Mouse (Mus musculus): ENCODE results near the gene Cerk. TPM values are rescaled to one million over a fixed set of nuclear protein-coding genes. Genes with fewer than 3 reads are reported as not detected.
"Not testable (repeated sequence)": the region's sequence is repeated elsewhere in the genome, so short reads cannot be mapped to it uniquely, and the experiment has no call there.

Cerk gene
- polyA plus RNA-seq, 1 experiment = 113 TPM

GRCm38 (mm10) chr15:86226968-86227367 lies 41.0 kb upstream of the Cerk start:
- 91% methylated on average over 2 of the region's 2 CpGs for WGBS
- TF ChIP-seq CTCF (IDR thresholded peaks at IDR 0.05; ENCODE audit: insufficient read depth, low read depth, low read length) = no peak
- no peak for TF ChIP-seq POLR2A (IDR thresholded peaks at IDR 0.05; ENCODE audit: insufficient read depth, low read depth, low read length)
- Histone ChIP-seq H3K27ac (ENCODE audit: insufficient read depth, low read depth, low read length) (no peak overlapping the region), H3K4me1 (ENCODE audit: control insufficient read depth, insufficient read depth, low read length) (peaks cover 14% of the 10 kb centered on the region), H3K4me3 (ENCODE audit: insufficient read depth, low read depth, low read length) (no peak overlapping the region)

GRCm38 (mm10) chr15:86226221-86226620 lies 40.3 kb upstream of the Cerk start:
- Histone ChIP-seq H3K4me1 (ENCODE audit: control insufficient read depth, insufficient read depth, low read length) (peaks cover 14% of the 10 kb centered on the region), H3K4me3 (ENCODE audit: insufficient read depth, low read depth, low read length) (no peak overlapping the region), H3K27ac (ENCODE audit: insufficient read depth, low read depth, low read length) (no peak overlapping the region)
- WGBS = 93% methylated on average over 5 of the region's 5 CpGs
- TF ChIP-seq CTCF (IDR thresholded peaks at IDR 0.05; ENCODE audit: insufficient read depth, low read depth, low read length) (no peak), POLR2A (IDR thresholded peaks at IDR 0.05; ENCODE audit: insufficient read depth, low read depth, low read length) (no peak)

GRCm38 (mm10) chr15:86224972-86225551 lies 39.1 kb upstream of the Cerk start:
- H3K4me1 ChIP-seq (ENCODE audit: control insufficient read depth, insufficient read depth, low read length) = peaks cover 22% of the 10 kb centered on the region

GRCm38 (mm10) chr15:86221901-86222300 lies 36.0 kb upstream of the Cerk start:
- H3K4me3 ChIP-seq (ENCODE audit: insufficient read depth, low read depth, low read length); H3K27ac ChIP-seq (ENCODE audit: insufficient read depth, low read depth, low read length): not testable (repeated sequence)
- 80% methylated on average over 11 of the region's 11 CpGs for WGBS
- H3K4me1 ChIP-seq (ENCODE audit: control insufficient read depth, insufficient read depth, low read length) = peaks cover 33% of the 10 kb centered on the region

More at GRCm38 (mm10) chr15:86224972-86225551, 39.1 kb upstream of the Cerk start:
- WGBS = 42% methylated on average over 7 of the region's 7 CpGs
- H3K4me3 ChIP-seq (ENCODE audit: insufficient read depth, low read depth, low read length) = no peak overlapping the region
- TF ChIP-seq CTCF (IDR thresholded peaks at IDR 0.05; ENCODE audit: insufficient read depth, low read depth, low read length) (no peak), POLR2A (IDR thresholded peaks at IDR 0.05; ENCODE audit: insufficient read depth, low read depth, low read length) (no peak)
- peak overlapping the region; percentile 38 for H3K27ac ChIP-seq (ENCODE audit: insufficient read depth, low read depth, low read length)

GRCm38 (mm10) chr15:86221369-86221768 lies 35.4 kb upstream of the Cerk start:
- Histone ChIP-seq H3K4me3 (ENCODE audit: insufficient read depth, low read depth, low read length) (no peak overlapping the region), H3K4me1 (ENCODE audit: control insufficient read depth, insufficient read depth, low read length) (peaks cover 33% of the 10 kb centered on the region), H3K27ac (ENCODE audit: insufficient read depth, low read depth, low read length) (no peak overlapping the region)
- WGBS = 84% methylated on average over 4 of the region's 4 CpGs
- TF ChIP-seq POLR2A (IDR thresholded peaks at IDR 0.05; ENCODE audit: insufficient read depth, low read depth, low read length) (no peak), CTCF (IDR thresholded peaks at IDR 0.05; ENCODE audit: insufficient read depth, low read depth, low read length) (no peak)

GRCm38 (mm10) chr15:86220715-86221114 lies 34.8 kb upstream of the Cerk start:
- Histone ChIP-seq H3K4me1 (ENCODE audit: control insufficient read depth, insufficient read depth, low read length) (peaks cover 33% of the 10 kb centered on the region), H3K4me3 (ENCODE audit: insufficient read depth, low read depth, low read length) (no peak overlapping the region), H3K27ac (ENCODE audit: insufficient read depth, low read depth, low read length) (0 out of 2 replicates have a peak overlapping the region, but pooled peaks have one; percentile 42)
- whole genome bisulfite sequencing = 83% methylated on average over 4 of the region's 4 CpGs
- TF ChIP-seq CTCF (IDR thresholded peaks at IDR 0.05; ENCODE audit: insufficient read depth, low read depth, low read length) (no peak), POLR2A (IDR thresholded peaks at IDR 0.05; ENCODE audit: insufficient read depth, low read depth, low read length) (no peak)

- TF ChIP-seq POLR2A (IDR thresholded peaks at IDR 0.05; ENCODE audit: insufficient read depth, low read depth, low read length) (no peak), CTCF (IDR thresholded peaks at IDR 0.05; ENCODE audit: insufficient read depth, low read depth, low read length) (no peak)
- Histone ChIP-seq H3K27ac (ENCODE audit: insufficient read depth, low read depth, low read length) (peak overlapping the region; percentile 42; the same call in 1 of the 2 replicates), H3K4me1 (ENCODE audit: control insufficient read depth, insufficient read depth, low read length) (peaks cover 29% of the 10 kb centered on the region), H3K4me3 (ENCODE audit: insufficient read depth, low read depth, low read length) (no peak overlapping the region)
- WGBS = 67% methylated on average over 5 of the region's 5 CpGs
These were observed 34.3 kb upstream of the Cerk start for GRCm38 (mm10) chr15:86220229-86220630.

- H3K4me3 ChIP-seq (ENCODE audit: insufficient read depth, low read depth, low read length) = no peak overlapping the region
- peaks cover 27% of the 10 kb centered on the region for H3K4me1 ChIP-seq (ENCODE audit: control insufficient read depth, insufficient read depth, low read length)
- H3K27ac ChIP-seq (ENCODE audit: insufficient read depth, low read depth, low read length) = peak overlapping the region; percentile 42; the same call in 1 of the 2 replicates
- TF ChIP-seq CTCF (IDR thresholded peaks at IDR 0.05; ENCODE audit: insufficient read depth, low read depth, low read length) (no peak), POLR2A (IDR thresholded peaks at IDR 0.05; ENCODE audit: insufficient read depth, low read depth, low read length) (no peak)
- WGBS = 36% methylated on average over 7 of the region's 7 CpGs
These were observed 33.7 kb upstream of the Cerk start for GRCm38 (mm10) chr15:86219534-86220228.

- peaks cover 29% of the 10 kb centered on the region for H3K4me1 ChIP-seq (ENCODE audit: control insufficient read depth, insufficient read depth, low read length)
- H3K27ac ChIP-seq (ENCODE audit: insufficient read depth, low read depth, low read length); H3K4me3 ChIP-seq (ENCODE audit: insufficient read depth, low read depth, low read length): not testable (repeated sequence)
- WGBS = 87% methylated on average over 9 of the region's 9 CpGs
These were observed 30.7 kb upstream of the Cerk start for GRCm38 (mm10) chr15:86216641-86217040.
